Mouse (Mus musculus) frontal cortex, adult 2 months (tissue): ENCODE data around the gene Smok2b. TPM values are rescaled to one million over a fixed set of nuclear protein-coding genes. Genes with fewer than 3 reads are reported as not detected.
A peak's percentile ranks its signal among the peaks of the same experiment; 100 is the strongest.
"Not testable (repeated sequence)": the region's sequence is repeated elsewhere in the genome, so short reads cannot be mapped to it uniquely, and the experiment has no call there.

Experiments used
- DNase-seq, 2 experiments: peaks; one replicate each; pipeline ENCODE4 v3.0.0; 2022; ENCODE audit warnings: low spot score in 1 of 2; ENCODE audit errors: extremely low spot score in 1 of 2
- polyA plus RNA-seq: library from polyadenylated mRNA; depleted of rRNA; stranded (reverse); fragments of >200 nt; gene quantifications from 2 replicates; pipeline ENCODE4 v1.2.3, GENCODE M21; 2012; rRNA removed

The Smok2b gene
- polyA plus RNA-seq: not detected in 2 replicates

DNA sequence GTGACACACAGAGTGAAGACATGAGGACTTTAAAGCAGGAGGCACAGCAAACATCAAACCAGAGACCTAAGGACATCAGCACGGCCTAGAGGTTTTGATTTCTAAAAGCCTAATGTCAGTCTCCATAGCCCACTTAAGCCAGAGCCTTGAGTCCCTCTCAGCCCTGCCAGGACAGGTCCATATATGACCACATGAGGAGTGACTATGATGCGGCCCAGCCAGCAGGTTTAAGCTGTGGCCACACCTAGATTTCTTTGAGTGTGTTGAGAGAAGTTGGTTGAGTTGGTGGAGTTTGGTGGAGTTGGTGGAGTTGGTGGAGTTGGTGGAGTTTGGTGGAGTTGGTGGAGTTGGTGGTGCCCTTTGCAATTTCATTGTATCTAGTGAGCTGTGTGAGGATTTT lies at the start of gene Smok2b:
TSS of gene Smok2b (plus strand) at position 301 of the 400 bp plus-strand sequence.
- DNase-seq: not testable (repeated sequence)

DNA sequence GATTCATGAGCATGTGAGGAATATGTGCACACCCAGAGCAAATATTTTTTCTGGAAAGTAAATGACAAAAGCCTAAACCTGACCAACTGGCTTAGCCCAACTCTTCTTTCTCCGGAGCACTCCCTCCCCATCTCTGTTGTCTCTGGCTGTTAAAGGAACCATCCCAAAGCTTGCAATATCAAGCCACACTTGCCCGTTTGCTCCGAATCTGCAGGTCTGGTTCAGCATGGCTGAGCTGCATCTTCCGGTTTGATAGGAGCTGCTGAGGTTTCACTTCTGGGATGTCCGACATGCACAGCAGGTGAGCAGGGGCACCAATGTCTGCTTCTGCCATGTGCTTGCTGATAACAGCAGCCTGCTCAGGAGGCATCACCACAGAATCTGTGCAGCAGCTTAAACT lies 49.6 kb upstream of the Smok2b start:
- not testable (repeated sequence) for DNase-seq

- not testable (repeated sequence) for DNase-seq
These were observed 47.3 kb upstream of the Smok2b start for GRCm38 (mm10) chr17:13182712-13183111.

GRCm38 (mm10) chr17:13184514-13184913 lies 45.5 kb upstream of the Smok2b start:
- not testable (repeated sequence) for DNase-seq

DNA sequence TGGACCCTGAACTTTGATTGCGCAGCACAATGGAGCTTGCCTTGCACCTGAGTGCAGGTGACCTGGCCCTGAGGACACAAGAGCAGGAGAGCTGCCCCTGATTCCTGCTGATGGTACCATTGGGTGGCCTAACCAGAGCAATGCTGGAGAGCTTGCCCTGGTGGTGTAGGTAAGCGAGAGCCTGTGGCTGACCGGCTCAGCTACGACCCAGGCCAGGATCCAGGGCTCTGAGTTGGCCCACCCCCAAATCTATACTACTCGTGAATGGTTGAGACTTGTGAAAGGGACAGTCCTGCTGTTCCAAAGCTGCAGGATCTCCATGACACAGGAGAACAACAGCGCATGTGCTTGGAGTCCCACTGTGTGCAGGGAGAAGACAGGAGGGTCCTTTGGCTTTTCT lies 43.5 kb upstream of the Smok2b start:
- DNase-seq: not testable (repeated sequence)

- DNase-seq: not testable (repeated sequence)
These were observed 42.4 kb upstream of the Smok2b start for GRCm38 (mm10) chr17:13187621-13188020.

DNA sequence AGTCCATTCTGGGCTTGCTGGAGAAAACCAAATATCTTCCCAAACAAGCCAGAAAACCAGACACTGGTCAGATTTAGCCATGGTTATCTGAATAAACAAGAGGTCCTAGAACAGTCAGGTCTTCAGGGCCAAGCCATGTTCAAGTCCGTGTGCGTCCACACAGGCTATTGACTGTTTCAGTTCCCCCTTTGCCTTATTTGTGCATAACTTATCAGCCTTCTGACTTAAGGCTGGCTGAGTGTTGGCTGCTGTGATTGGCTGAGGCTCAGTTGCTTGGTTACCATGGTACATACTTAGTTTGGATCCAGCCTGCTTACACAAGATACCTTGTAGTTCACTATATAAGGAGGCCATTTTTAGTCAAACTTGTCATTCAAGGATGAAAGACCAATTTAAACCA lies 41.2 kb upstream of the Smok2b start:
- not testable (repeated sequence) for DNase-seq

GRCm38 (mm10) chr17:13190836-13191583 lies 39.0 kb upstream of the Smok2b start:
- DNase-seq: not testable (repeated sequence)

DNA sequence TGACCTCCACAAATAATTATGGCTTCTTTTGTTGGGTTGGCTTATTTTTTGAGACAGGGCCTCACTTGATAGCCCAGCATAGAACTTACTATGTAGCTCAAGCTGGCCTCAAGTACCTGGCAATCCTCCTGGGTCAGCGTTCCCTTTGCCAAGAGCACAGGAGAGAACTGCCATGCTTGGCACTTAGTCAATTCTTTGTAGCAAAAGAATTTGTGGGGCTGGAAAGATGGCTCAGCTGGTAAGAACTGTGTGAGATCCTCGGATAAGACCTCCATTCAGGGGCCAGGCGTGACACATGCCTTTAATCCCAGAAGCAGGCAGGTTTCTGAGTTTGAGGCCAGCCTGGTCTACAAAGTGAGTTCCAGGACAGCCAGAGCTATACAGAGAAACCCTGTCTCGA lies 33.6 kb upstream of the Smok2b start:
- DNase-seq: not testable (repeated sequence)

DNA sequence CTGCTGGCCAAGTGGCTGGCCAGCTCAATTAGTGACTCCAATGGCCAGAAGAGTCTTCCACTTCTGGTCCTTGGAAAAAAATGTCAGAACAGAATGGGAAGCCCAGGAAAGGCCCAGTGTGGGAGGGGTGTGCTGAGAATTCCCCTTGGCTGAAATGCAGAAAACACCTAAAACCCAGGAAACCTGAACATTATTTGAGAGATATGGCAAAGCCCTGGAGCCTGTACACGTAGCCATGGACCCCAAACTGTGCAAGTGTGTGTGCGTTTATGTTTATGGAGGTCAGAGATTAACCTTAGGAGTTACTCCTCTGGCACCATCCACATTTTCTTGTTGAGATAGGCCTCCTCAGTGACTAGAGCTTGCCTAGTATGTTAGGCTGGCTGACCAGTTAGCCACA lies 31.2 kb upstream of the Smok2b start:
- DNase-seq: not testable (repeated sequence)

GRCm38 (mm10) chr17:13199880-13200409 lies 30.1 kb upstream of the Smok2b start:
- not testable (repeated sequence) for DNase-seq

DNA sequence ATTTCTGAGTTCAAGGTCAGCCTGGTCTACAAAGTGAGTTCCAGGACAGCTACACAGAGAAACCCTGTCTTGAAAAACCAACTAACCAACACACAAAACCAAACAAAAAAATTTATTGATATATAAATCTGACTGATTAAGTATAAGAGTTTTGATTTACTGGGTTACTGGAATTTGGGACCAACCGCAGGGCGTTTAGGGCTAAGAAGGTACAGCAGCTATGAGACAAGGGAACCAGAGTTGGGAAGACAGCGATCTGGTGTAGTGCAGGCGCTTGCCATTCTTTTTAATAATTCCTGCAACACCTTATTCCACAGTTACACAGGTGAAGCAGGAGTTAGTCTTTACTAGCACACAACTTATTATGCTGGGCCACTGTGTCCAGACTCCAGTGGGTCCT lies 28.5 kb upstream of the Smok2b start:
- not testable (repeated sequence) for DNase-seq

- not testable (repeated sequence) for DNase-seq
These were observed 27.5 kb upstream of the Smok2b start for GRCm38 (mm10) chr17:13202453-13203107.

- DNase-seq: not testable (repeated sequence)
These were observed 24.8 kb upstream of the Smok2b start for GRCm38 (mm10) chr17:13205247-13205646.

- DNase-seq: no peak
These were observed 23.6 kb upstream of the Smok2b start for GRCm38 (mm10) chr17:13206491-13206890.

- DNase-seq: not testable (repeated sequence)
These were observed 21.6 kb upstream of the Smok2b start for GRCm38 (mm10) chr17:13208460-13208859.

- DNase-seq: no peak
These were observed 17.8 kb upstream of the Smok2b start for GRCm38 (mm10) chr17:13212136-13212850.

DNA sequence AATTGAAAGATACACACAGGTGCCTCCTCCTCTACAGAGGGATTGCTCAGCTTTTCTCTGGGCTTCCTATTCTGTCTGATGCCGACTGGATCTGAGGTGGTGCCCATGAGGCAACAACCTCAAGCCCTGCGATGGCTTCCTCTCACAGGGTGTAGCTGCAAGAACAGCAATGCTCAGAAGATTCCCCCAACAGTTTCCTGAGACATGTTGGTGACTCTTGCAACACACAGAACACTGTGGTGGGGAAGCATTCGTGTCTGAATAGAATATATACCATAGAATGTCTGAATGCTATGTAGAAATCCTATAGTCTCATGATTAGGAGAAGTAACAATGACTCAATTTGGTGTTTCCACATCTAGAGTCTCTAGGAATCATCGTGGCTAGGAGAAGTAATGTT lies 15.9 kb upstream of the Smok2b start:
- DNase-seq: no peak

GRCm38 (mm10) chr17:13215595-13215994 lies 14.5 kb upstream of the Smok2b start:
- peak in 1 of 2 experiments; percentile 28 for DNase-seq

GRCm38 (mm10) chr17:13220888-13221287 lies 9.2 kb upstream of the Smok2b start, which contains the start of gene Smok2a:
Smok2a (plus strand) TSS chr17:13221188.
- DNase-seq: no peak

DNA sequence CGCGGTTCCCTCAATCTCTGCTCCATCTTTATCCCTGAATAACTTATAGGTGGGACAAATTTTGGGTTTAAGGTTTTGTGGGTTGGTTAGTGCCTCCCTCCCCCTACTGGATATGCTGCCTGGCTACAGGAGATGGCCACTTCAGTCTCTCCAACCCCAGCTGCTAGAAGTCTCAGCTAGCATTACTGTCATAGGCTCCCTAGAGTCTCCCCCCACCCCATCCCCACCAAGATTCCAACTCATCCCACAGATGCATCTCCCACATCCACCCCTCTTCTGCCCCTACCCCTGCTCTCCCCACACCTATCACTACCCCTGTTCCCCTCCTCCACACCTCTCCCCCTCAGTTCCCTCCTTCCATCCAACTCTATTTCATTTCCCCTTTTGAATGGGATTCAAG lies 8.1 kb upstream of the Smok2b start:
- not testable (repeated sequence) for DNase-seq
